Mouse (Mus musculus) stomach, embryonic 14.5 days (tissue): Measurements from ENCODE around the gene Trmt10c. TPM values are rescaled to one million over a fixed set of nuclear protein-coding genes. Genes with fewer than 3 reads are reported as not detected.

ENCODE experiments used
- ATAC-seq: fragments of 200-750 bp; cut with Nextera tagmentation; 2 replicates; pipeline ENCODE4 v1.8.0; 2017; ENCODE audit warnings: low read depth, moderate TSS enrichment; ENCODE audit not compliant: insufficient number of reproducible peaks, insufficient read depth, low FRiP score
- H3K27ac ChIP-seq: fragments of 300-500 bp; sonication (generic); 2 replicates; pipeline ENCODE4 v1.5.1; 2014; ENCODE audit warnings: mild to moderate bottlenecking, low read length, moderate library complexity, mixed read lengths
- H3K27me3 ChIP-seq: fragments of 300-500 bp; sonication (generic); 2 replicates; pipeline ENCODE4 v1.6.1; 2014; ENCODE audit warnings: low read length, control low read depth, mixed read lengths; ENCODE audit not compliant: control insufficient read depth, insufficient read depth
- H3K36me3 ChIP-seq: fragments of 300-500 bp; sonication (generic); 2 replicates; pipeline ENCODE4 v1.6.1; 2014; ENCODE audit warnings: mild to moderate bottlenecking, control low read depth, low read length, moderate library complexity, mixed read lengths; ENCODE audit not compliant: control insufficient read depth, insufficient read depth
- H3K4me1 ChIP-seq: fragments of 300-500 bp; sonication (generic); 2 replicates; pipeline ENCODE4 v1.6.1; 2014; ENCODE audit warnings: low read length, control low read depth, mixed read lengths; ENCODE audit not compliant: control insufficient read depth, insufficient read depth
- H3K4me2 ChIP-seq: fragments of 300-500 bp; sonication (generic); replicated peaks from 2 replicates; pipeline ENCODE4 v1.6.1; 2014; ENCODE audit warnings: low read depth, low read length, control low read depth
- H3K4me3 ChIP-seq: fragments of 300-500 bp; sonication (generic); 2 replicates; pipeline ENCODE4 v1.5.1; 2014; ENCODE audit warnings: low read depth, low read length, control low read depth
- H3K9ac ChIP-seq: fragments of 300-500 bp; sonication (generic); replicated peaks from 2 replicates; pipeline ENCODE4 v1.6.1; 2014; ENCODE audit warnings: low read depth, mild to moderate bottlenecking, control low read depth, low read length, moderate library complexity, mixed read lengths
- H3K9me3 ChIP-seq: fragments of 300-500 bp; sonication (generic); 2 replicates; pipeline ENCODE4 v1.6.1; 2016; ENCODE audit warnings: low read depth, low read length, control low read depth; ENCODE audit not compliant: control insufficient read depth
- WGBS: fragments of 180-500 bp; shearing (Covaris S2); extraction: QIAGEN DNeasy Blood & Tissue Kit; methylation state at CpG from one replicate; pipeline ENCODE4 v1.1.7; 2014; 5-methylcytosine and 5-hydroxymethylcytosine counted together
- polyA plus RNA-seq: library from polyadenylated mRNA; unstranded; fragments of >200 nt; fragmentation: Nextera tagmentation; extraction: Ambion mirVana; gene quantifications from 2 replicates; pipeline ENCODE4 v1.2.1, GENCODE M21; 2014

Trmt10c gene
- 28.4 and 29.0 TPM in 2 replicates for polyA plus RNA-seq

- H3K4me2 ChIP-seq, result peak within 1 kb of the TSS; percentile 71
- H3K27me3 ChIP-seq, result no peaks in the 10 kb centered on the region
- peak within 1 kb of the TSS; percentile 88 for H3K4me3 ChIP-seq
- H3K4me1 ChIP-seq, result peaks cover 13% of the 10 kb centered on the region
- H3K27ac ChIP-seq, result peak within 1 kb of the TSS; percentile 86
- WGBS, result under 1% methylated on average over 62 of the region's 63 CpGs
- peak within 1 kb of the TSS; percentile 85 for H3K9ac ChIP-seq
- no peaks in the 10 kb centered on the region for H3K9me3 ChIP-seq
- H3K36me3 ChIP-seq, result peaks cover 24% of the 10 kb centered on the region
- ATAC-seq, result peak; percentile 99
These were observed at the start of gene Trmt10c for GRCm38 (mm10) chr16:56037138-56038010. TSS of gene Trmt10c (minus strand) at chr16:56037819.

GRCm38 (mm10) chr16:56086336-56086735, 48.7 kb upstream of the Trmt10c start:
- Histone ChIP-seq H3K4me3 (no peak overlapping the region), H3K9me3 (no peaks in the 10 kb centered on the region), H3K27me3 (no peaks in the 10 kb centered on the region), H3K4me1 (no peaks in the 10 kb centered on the region), H3K4me2 (no peak overlapping the region), H3K36me3 (0 out of 2 replicates have a peak, but pooled peaks cover 3% of the 10 kb centered on the region), H3K9ac (no peak overlapping the region), H3K27ac (no peak overlapping the region)
- ATAC-seq, result no peak
- 95% methylated on average over 2 of the region's 2 CpGs for WGBS

- WGBS, result 84% methylated on average over 4 of the region's 4 CpGs
- Histone ChIP-seq H3K27me3 (no peaks in the 10 kb centered on the region), H3K36me3 (0 out of 2 replicates have a peak, but pooled peaks cover 3% of the 10 kb centered on the region), H3K4me3 (no peak overlapping the region), H3K4me1 (peaks cover 3% of the 10 kb centered on the region; the same call in 1 of the 2 replicates), H3K9me3 (no peaks in the 10 kb centered on the region), H3K4me2 (no peak overlapping the region), H3K9ac (no peak overlapping the region), H3K27ac (no peak overlapping the region)
- no peak for ATAC-seq
These were observed 44.1 kb upstream of the Trmt10c start for GRCm38 (mm10) chr16:56081691-56082090.

- no peaks in the 10 kb centered on the region for H3K36me3 ChIP-seq
- 93% methylated on average over 1 of the region's 1 CpGs for WGBS
- no peak overlapping the region for H3K4me2 ChIP-seq
- no peak overlapping the region for H3K4me3 ChIP-seq
- H3K9me3 ChIP-seq, result no peaks in the 10 kb centered on the region
- no peak for ATAC-seq
- H3K27ac ChIP-seq, result no peak overlapping the region
- H3K27me3 ChIP-seq, result no peaks in the 10 kb centered on the region
- H3K4me1 ChIP-seq, result peaks cover 7% of the 10 kb centered on the region; the same call in 1 of the 2 replicates
- no peak overlapping the region for H3K9ac ChIP-seq
These were observed 41.8 kb upstream of the Trmt10c start for GRCm38 (mm10) chr16:56079419-56079818.

- H3K27me3 ChIP-seq, result no peaks in the 10 kb centered on the region
- WGBS, result 10% methylated on average over 11 of the region's 11 CpGs
- peak overlapping the region; percentile 81 for H3K4me3 ChIP-seq
- H3K4me1 ChIP-seq, result peaks cover 7% of the 10 kb centered on the region; the same call in 1 of the 2 replicates
- peak overlapping the region; percentile 77; the same call in 1 of the 2 replicates for H3K27ac ChIP-seq
- no peak for ATAC-seq
- H3K9me3 ChIP-seq, result no peaks in the 10 kb centered on the region
- no peaks in the 10 kb centered on the region for H3K36me3 ChIP-seq
- H3K9ac ChIP-seq, result peak overlapping the region; percentile 68
- peak overlapping the region; percentile 56 for H3K4me2 ChIP-seq
These were observed 38.7 kb upstream of the Trmt10c start for GRCm38 (mm10) chr16:56076121-56076869.

- ATAC-seq, result peak; percentile 80
- WGBS, result under 1% methylated on average over 51 of the region's 66 CpGs
These were observed 37.8 kb upstream of the Trmt10c start for GRCm38 (mm10) chr16:56075222-56076111.

GRCm38 (mm10) chr16:56074565-56074964, 36.9 kb upstream of the Trmt10c start:
- WGBS, result 67% methylated on average over 5 of the region's 5 CpGs
- ATAC-seq, result no peak
- Histone ChIP-seq H3K4me3 (no peak overlapping the region), H3K36me3 (no peaks in the 10 kb centered on the region), H3K4me1 (peaks cover 7% of the 10 kb centered on the region; the same call in 1 of the 2 replicates), H3K4me2 (peak overlapping the region; percentile 56), H3K27me3 (no peaks in the 10 kb centered on the region), H3K9me3 (no peaks in the 10 kb centered on the region), H3K27ac (no peak overlapping the region), H3K9ac (no peak overlapping the region)

More at GRCm38 (mm10) chr16:56075222-56076111, 37.8 kb upstream of the Trmt10c start:
- H3K4me1 ChIP-seq, result peaks cover 7% of the 10 kb centered on the region; the same call in 1 of the 2 replicates
- H3K9ac ChIP-seq, result peak overlapping the region; percentile 68
- no peaks in the 10 kb centered on the region for H3K27me3 ChIP-seq
- H3K4me2 ChIP-seq, result peak overlapping the region; percentile 56
- H3K36me3 ChIP-seq, result no peaks in the 10 kb centered on the region
- H3K4me3 ChIP-seq, result peak overlapping the region; percentile 81
- no peaks in the 10 kb centered on the region for H3K9me3 ChIP-seq
- peak overlapping the region; percentile 77 for H3K27ac ChIP-seq
